Mouse (Mus musculus): ENCODE measurements around the gene Plrg1. TPM values are rescaled to one million over a fixed set of nuclear protein-coding genes. Genes with fewer than 3 reads are reported as not detected.

The Plrg1 gene
- polyA plus RNA-seq, 1 experiment from 2014 or later, result 145 TPM

GRCm38 (mm10) chr3:83099651-83100050 lies 44.3 kb downstream of the Plrg1 start:
- WGBS, result 70% methylated on average over 6 of the region's 6 CpGs

GRCm38 (mm10) chr3:83102286-83102685 lies 47.0 kb downstream of the Plrg1 start:
- no peaks in the 10 kb centered on the region for H3K27me3 ChIP-seq (replicated peaks; ENCODE audit: control insufficient read depth, insufficient read depth, low read length)
- no peak overlapping the region for H3K27ac ChIP-seq (ENCODE audit: low read depth, low read length)
- no peak overlapping the region for H3K4me2 ChIP-seq (ENCODE audit: low read length)
- H3K4me3 ChIP-seq (ENCODE audit: low read depth, low read length), result no peak overlapping the region
- ATAC-seq, result no peak
- no peak for DNase-seq (ENCODE audit: low spot score)
- peaks cover 12% of the 10 kb centered on the region for H3K4me1 ChIP-seq (ENCODE audit: control insufficient read depth, insufficient read depth, low read length)
- H3K36me3 ChIP-seq (ENCODE audit: control insufficient read depth, insufficient read depth, low read length), result no peaks in the 10 kb centered on the region
- WGBS, result 92% methylated on average over 6 of the region's 6 CpGs
- H3K9ac ChIP-seq (ENCODE audit: low read length), result no peak overlapping the region
- no peaks in the 10 kb centered on the region for H3K9me3 ChIP-seq (replicated peaks; ENCODE audit: control insufficient read depth, low read length)

More at GRCm38 (mm10) chr3:83099651-83100050, 44.3 kb downstream of the Plrg1 start:
- H3K27ac ChIP-seq (ENCODE audit: low read depth, low read length), result no peak overlapping the region
- no peaks in the 10 kb centered on the region for H3K36me3 ChIP-seq (ENCODE audit: control insufficient read depth, insufficient read depth, low read length)
- no peaks in the 10 kb centered on the region for H3K27me3 ChIP-seq (replicated peaks; ENCODE audit: control insufficient read depth, insufficient read depth, low read length)
- ATAC-seq (no peak), DNase-seq (ENCODE audit: low spot score) (no peak)
- no peak overlapping the region for H3K4me3 ChIP-seq (ENCODE audit: low read depth, low read length)
- no peaks in the 10 kb centered on the region for H3K9me3 ChIP-seq (replicated peaks; ENCODE audit: control insufficient read depth, low read length)
- H3K9ac ChIP-seq (ENCODE audit: low read length), result no peak overlapping the region
- H3K4me1 ChIP-seq (ENCODE audit: control insufficient read depth, insufficient read depth, low read length), result peaks cover 14% of the 10 kb centered on the region
- no peak overlapping the region for H3K4me2 ChIP-seq (ENCODE audit: low read length)

GRCm38 (mm10) chr3:83110163-83110562 lies 54.8 kb downstream of the Plrg1 start:
- WGBS, result 29% methylated on average over 4 of the region's 4 CpGs
- H3K9ac ChIP-seq (ENCODE audit: low read length), result no peak overlapping the region
- ATAC-seq, result peak; percentile 79
- DNase-seq (ENCODE audit: low spot score), result peak; percentile 87
- no peak overlapping the region for H3K4me2 ChIP-seq (ENCODE audit: low read length)
- no peaks in the 10 kb centered on the region for H3K9me3 ChIP-seq (replicated peaks; ENCODE audit: control insufficient read depth, low read length)
- no peaks in the 10 kb centered on the region for H3K27me3 ChIP-seq (replicated peaks; ENCODE audit: control insufficient read depth, insufficient read depth, low read length)
- H3K4me3 ChIP-seq (ENCODE audit: low read depth, low read length), result no peak overlapping the region
- H3K27ac ChIP-seq (ENCODE audit: low read depth, low read length), result no peak overlapping the region
- H3K36me3 ChIP-seq (ENCODE audit: control insufficient read depth, insufficient read depth, low read length), result no peaks in the 10 kb centered on the region
- H3K4me1 ChIP-seq (ENCODE audit: control insufficient read depth, insufficient read depth, low read length), result peaks cover 2% of the 10 kb centered on the region; the same call in 1 of the 2 replicates

GRCm38 (mm10) chr3:83111485-83112261 lies 56.4 kb downstream of the Plrg1 start:
- H3K9me3 ChIP-seq (replicated peaks; ENCODE audit: control insufficient read depth, low read length), result no peaks in the 10 kb centered on the region
- no peak overlapping the region for H3K4me3 ChIP-seq (ENCODE audit: low read depth, low read length)
- no peak overlapping the region for H3K27ac ChIP-seq (ENCODE audit: low read depth, low read length)
- H3K36me3 ChIP-seq (ENCODE audit: control insufficient read depth, insufficient read depth, low read length), result no peaks in the 10 kb centered on the region
- no peaks in the 10 kb centered on the region for H3K27me3 ChIP-seq (replicated peaks; ENCODE audit: control insufficient read depth, insufficient read depth, low read length)
- H3K9ac ChIP-seq (ENCODE audit: low read length), result no peak overlapping the region
- DNase-seq (ENCODE audit: low spot score), result no peak
- no peak overlapping the region for H3K4me2 ChIP-seq (ENCODE audit: low read length)
- ATAC-seq, result no peak
- 56% methylated on average over 7 of the region's 7 CpGs for WGBS
- peaks cover 2% of the 10 kb centered on the region; the same call in 1 of the 2 replicates for H3K4me1 ChIP-seq (ENCODE audit: control insufficient read depth, insufficient read depth, low read length)

- Histone ChIP-seq H3K4me2 (ENCODE audit: low read length) (no peak overlapping the region), H3K36me3 (ENCODE audit: control insufficient read depth, insufficient read depth, low read length) (no peaks in the 10 kb centered on the region), H3K4me3 (ENCODE audit: low read depth, low read length) (no peak overlapping the region), H3K27me3 (replicated peaks; ENCODE audit: control insufficient read depth, insufficient read depth, low read length) (no peaks in the 10 kb centered on the region), H3K4me1 (ENCODE audit: control insufficient read depth, insufficient read depth, low read length) (peaks cover 2% of the 10 kb centered on the region; the same call in 1 of the 2 replicates), H3K9me3 (replicated peaks; ENCODE audit: control insufficient read depth, low read length) (no peaks in the 10 kb centered on the region), H3K9ac (ENCODE audit: low read length) (no peak overlapping the region), H3K27ac (ENCODE audit: low read depth, low read length) (no peak overlapping the region)
- 14% methylated on average over 3 of the region's 3 CpGs for WGBS
- DNase-seq (ENCODE audit: low spot score), result peak; percentile 55
- ATAC-seq, result peak; percentile 72
These were observed 57.5 kb downstream of the Plrg1 start for GRCm38 (mm10) chr3:83112869-83113268.

- Histone ChIP-seq H3K4me3 (ENCODE audit: low read depth, low read length) (no peak overlapping the region), H3K4me1 (ENCODE audit: control insufficient read depth, insufficient read depth, low read length) (peaks cover 2% of the 10 kb centered on the region; the same call in 1 of the 2 replicates), H3K9ac (ENCODE audit: low read length) (no peak overlapping the region), H3K4me2 (ENCODE audit: low read length) (no peak overlapping the region), H3K27ac (ENCODE audit: low read depth, low read length) (no peak overlapping the region), H3K27me3 (replicated peaks; ENCODE audit: control insufficient read depth, insufficient read depth, low read length) (no peaks in the 10 kb centered on the region), H3K9me3 (replicated peaks; ENCODE audit: control insufficient read depth, low read length) (no peaks in the 10 kb centered on the region), H3K36me3 (ENCODE audit: control insufficient read depth, insufficient read depth, low read length) (no peaks in the 10 kb centered on the region)
- 69% methylated on average over 1 of the region's 1 CpGs for WGBS
- DNase-seq (ENCODE audit: low spot score), result no peak
- no peak for ATAC-seq
These were observed 59.6 kb downstream of the Plrg1 start for GRCm38 (mm10) chr3:83114946-83115345.

GRCm38 (mm10) chr3:83117592-83117991 lies 62.3 kb downstream of the Plrg1 start:
- DNase-seq (ENCODE audit: low spot score) (no peak), ATAC-seq (no peak)
- Histone ChIP-seq H3K36me3 (ENCODE audit: control insufficient read depth, insufficient read depth, low read length) (no peaks in the 10 kb centered on the region), H3K27me3 (replicated peaks; ENCODE audit: control insufficient read depth, insufficient read depth, low read length) (no peaks in the 10 kb centered on the region), H3K9ac (ENCODE audit: low read length) (no peak overlapping the region), H3K4me3 (ENCODE audit: low read depth, low read length) (no peak overlapping the region), H3K9me3 (replicated peaks; ENCODE audit: control insufficient read depth, low read length) (no peaks in the 10 kb centered on the region), H3K27ac (ENCODE audit: low read depth, low read length) (no peak overlapping the region), H3K4me1 (ENCODE audit: control insufficient read depth, insufficient read depth, low read length) (peaks cover 2% of the 10 kb centered on the region; the same call in 1 of the 2 replicates), H3K4me2 (ENCODE audit: low read length) (no peak overlapping the region)
- WGBS, result 51% methylated on average over 10 of the region's 10 CpGs

Other genes with a start within 250 kb of the Plrg1 start
- 1.3 and 1.7 TPM in 2 replicates for gene Rbm46, start 179.0 kb upstream of the Plrg1 start, polyA plus RNA-seq (2014; fragmentation: Nextera tagmentation; extraction: Ambion mirVana)
- gene Lrat, start 151.5 kb upstream of the Plrg1 start, polyA plus RNA-seq (2014; fragmentation: Nextera tagmentation; extraction: Ambion mirVana), result 0.05 and 0.12 TPM in 2 replicates
- not detected in 2 replicates for gene Fgg, start 47.8 kb upstream of the Plrg1 start, polyA plus RNA-seq (2014; fragmentation: Nextera tagmentation; extraction: Ambion mirVana)
- not detected in 2 replicates for gene Fga, start 29.4 kb upstream of the Plrg1 start, polyA plus RNA-seq (2014; fragmentation: Nextera tagmentation; extraction: Ambion mirVana)
- gene Fgb, start 5.7 kb upstream of the Plrg1 start, polyA plus RNA-seq (2014; fragmentation: Nextera tagmentation; extraction: Ambion mirVana), result not detected in 2 replicates
- 0.27 and 0.45 TPM in 2 replicates for gene Dchs2, start 72.4 kb downstream of the Plrg1 start, polyA plus RNA-seq (2014; fragmentation: Nextera tagmentation; extraction: Ambion mirVana)

All from forebrain, embryonic 14.5 days (tissue).